8 mouse cellular contexts compared by ENCODE assay signal in genomic region chr14:31494349-31494974, GRCm38 (mm10). TPM values are rescaled to one million over a fixed set of nuclear protein-coding genes. Genes with fewer than 3 reads are reported as not detected.
A peak's percentile ranks its signal among the peaks of the same experiment; 100 is the strongest.
DNase-seq lines count a peak whose midpoint lies in the region; ATAC-seq and TF ChIP-seq lines count a peak whose summit lies in the region.

Eaf1 (plus strand) TSS chr14:31494399.

- WGBS in bone marrow, adult 2 months, result under 1% methylated on average over 37 of the region's 37 CpGs
- 1% methylated on average over 37 of the region's 37 CpGs for WGBS in intestine, embryonic 16.5 days
- WGBS in liver, embryonic 15.5 days (ENCODE audit: insufficient replicate concordance), result under 1% methylated on average over 37 of the region's 37 CpGs
- 2% methylated on average over 37 of the region's 37 CpGs for WGBS in neural tube, embryonic 15.5 days

- no peaks in the 10 kb centered on the region for H3K9me3 ChIP-seq in intestine, embryonic 16.5 days (ENCODE audit: control insufficient read depth, low read length)
- H3K9me3 ChIP-seq in liver, embryonic 15.5 days (replicated peaks), result no peaks in the 10 kb centered on the region
- no peaks in the 10 kb centered on the region for H3K9me3 ChIP-seq in neural tube, embryonic 15.5 days (replicated peaks)

- peaks cover 3% of the 10 kb centered on the region; the same call in 1 of the 2 replicates for H3K4me1 ChIP-seq in bone marrow, adult 2 months (ENCODE audit: control insufficient read depth, insufficient read depth, low read length)
- peaks cover 18% of the 10 kb centered on the region for H3K4me1 ChIP-seq in intestine, embryonic 16.5 days (ENCODE audit: control insufficient read depth, insufficient read depth, low read length)
- peaks cover 49% of the 10 kb centered on the region for H3K4me1 ChIP-seq in liver, embryonic 15.5 days (replicated peaks)
- peaks cover 37% of the 10 kb centered on the region for H3K4me1 ChIP-seq in neural tube, embryonic 15.5 days

- peak within 1 kb of the TSS; percentile 81 for H3K4me2 ChIP-seq in intestine, embryonic 16.5 days (ENCODE audit: low read depth, low read length)
- peak within 1 kb of the TSS; percentile 80 for H3K4me2 ChIP-seq in liver, embryonic 15.5 days
- peak within 1 kb of the TSS; percentile 90 for H3K4me2 ChIP-seq in neural tube, embryonic 15.5 days

- ATAC-seq in intestine, embryonic 16.5 days, result peak; percentile 66
- ATAC-seq in liver, embryonic 15.5 days (ENCODE audit: insufficient read depth), result peak; percentile 26; the same call in 1 of the 2 replicates
- ATAC-seq in neural tube, embryonic 15.5 days (ENCODE audit: low FRiP score), result no peak; the same call in 1 of the 2 replicates

- TF ChIP-seq POLR2A in bone marrow, adult 2 months (IDR thresholded peaks at IDR 0.05; ENCODE audit: borderline replicate concordance, control insufficient read depth, low read depth, low read length), result no peak

- peak within 1 kb of the TSS; percentile 83 for H3K9ac ChIP-seq in intestine, embryonic 16.5 days (ENCODE audit: low read depth, low read length)
- peak within 1 kb of the TSS; percentile 85 for H3K9ac ChIP-seq in liver, embryonic 15.5 days
- peak within 1 kb of the TSS; percentile 79 for H3K9ac ChIP-seq in neural tube, embryonic 15.5 days (replicated peaks)

- H3K36me3 ChIP-seq in intestine, embryonic 16.5 days (ENCODE audit: control insufficient read depth, insufficient read depth, low read length), result peaks cover 5% of the 10 kb centered on the region
- H3K36me3 ChIP-seq in liver, embryonic 15.5 days (replicated peaks), result peaks cover 51% of the 10 kb centered on the region
- peaks cover 19% of the 10 kb centered on the region for H3K36me3 ChIP-seq in neural tube, embryonic 15.5 days

- intact Hi-C loops in gastrocnemius, postnatal 36 days (cut with DNase I), result no loop called here

- H3K4me3 ChIP-seq in bone marrow, adult 2 months (replicated peaks; ENCODE audit: control insufficient read depth, low read depth, low read length), result peak within 1 kb of the TSS; percentile 93
- peak within 1 kb of the TSS; percentile 67 for H3K4me3 ChIP-seq in intestine, embryonic 16.5 days (ENCODE audit: low read length)
- peak within 1 kb of the TSS; percentile 93 for H3K4me3 ChIP-seq in liver, embryonic 15.5 days (replicated peaks)
- peak within 1 kb of the TSS; percentile 77 for H3K4me3 ChIP-seq in neural tube, embryonic 15.5 days (replicated peaks)

- no peaks in the 10 kb centered on the region for H3K27me3 ChIP-seq in intestine, embryonic 16.5 days (replicated peaks; ENCODE audit: control insufficient read depth, insufficient read depth, low read length)
- H3K27me3 ChIP-seq in liver, embryonic 15.5 days, result no peaks in the 10 kb centered on the region
- H3K27me3 ChIP-seq in neural tube, embryonic 15.5 days (replicated peaks), result no peaks in the 10 kb centered on the region

- peak; percentile 14 for DNase-seq in ovary, postnatal 14 days (ENCODE audit: low spot score)
- DNase-seq in ovary, postnatal 36 days (ENCODE audit: low spot score), result no peak
- DNase-seq in gastrocnemius, postnatal 36 days, result no peak
- no peak for DNase-seq in urinary bladder, adult 18-20 months (ENCODE audit: low spot score in 2 of 2)

- peak within 1 kb of the TSS; percentile 84 for H3K27ac ChIP-seq in bone marrow, adult 2 months (ENCODE audit: control insufficient read depth, insufficient read depth, low read depth, low read length, poor library complexity)
- H3K27ac ChIP-seq in intestine, embryonic 16.5 days (ENCODE audit: low read length), result peak within 1 kb of the TSS; percentile 85
- peak within 1 kb of the TSS; percentile 87 for H3K27ac ChIP-seq in liver, embryonic 15.5 days (replicated peaks)
- H3K27ac ChIP-seq in neural tube, embryonic 15.5 days (replicated peaks), result peak within 1 kb of the TSS; percentile 89

- TF ChIP-seq CTCF in bone marrow, adult 2 months (IDR thresholded peaks at IDR 0.05; ENCODE audit: control insufficient read depth, insufficient read depth, low read length), result no peak

RNA-seq across cellular contexts. Expression of gene Eaf1, which starts in this region (rescaled TPM):
- polyA plus RNA-seq in bone marrow, adult 2 months (2011; ENCODE audit: insufficient read depth, insufficient read length, low replicate concordance, missing spikeins), result 11.5 and 16.2 TPM in 2 replicates
- total RNA-seq in gastrocnemius, postnatal 36 days (2021), result 10 to 100 TPM; 10.5 to 11.7 TPM
- polyA plus RNA-seq in intestine, embryonic 16.5 days (2015; fragmentation: Nextera tagmentation; extraction: Ambion mirVana), result 17.9 and 19.3 TPM in 2 replicates
- polyA plus RNA-seq in liver, embryonic 15.5 days (2015; fragmentation: Nextera tagmentation; extraction: Ambion mirVana), result 23.5 and 23.8 TPM in 2 replicates
- 7.4 and 12.9 TPM in 2 replicates for polyA plus RNA-seq in neural tube, embryonic 15.5 days (2015; fragmentation: Nextera tagmentation; extraction: Ambion mirVana)
